Mouse (Mus musculus) left cerebral cortex, adult 9 months (tissue): Measurements from ENCODE around the gene Tas2r144.

Experiments
- DNase-seq, 2 experiments: peaks; one replicate each; pipeline ENCODE4 v3.0.0; 2022; ENCODE audit warnings: low spot score in 2 of 2

Tas2r144 gene

GRCm38 (mm10) chr6:42264626-42265312 is 49.6 kb downstream of the Tas2r144 start, which contains the start of gene Casp2:
TSS of gene Casp2 (plus strand) at chr6:42264985.
- peak; percentile 97 to 99 for DNase-seq
